Mouse (Mus musculus): ENCODE results near the gene Alox12. TPM values are rescaled to one million over a fixed set of nuclear protein-coding genes. Genes with fewer than 3 reads are reported as not detected.
A peak's percentile ranks its signal among the peaks of the same experiment; 100 is the strongest.

The Alox12 gene
- polyA plus RNA-seq, 1 experiment, result 82.5 TPM

- no peak overlapping the region for H3K4me3 ChIP-seq (replicated peaks; ENCODE audit: control insufficient read depth, low read depth, low read length)
- WGBS, result 85% methylated on average over 6 of the region's 6 CpGs
- TF ChIP-seq CTCF (IDR thresholded peaks at IDR 0.05; ENCODE audit: control insufficient read depth, insufficient read depth, low read length), result no peak
- TF ChIP-seq POLR2A (IDR thresholded peaks at IDR 0.05; ENCODE audit: borderline replicate concordance, control insufficient read depth, low read depth, low read length), result no peak
- no peak overlapping the region for H3K27ac ChIP-seq (ENCODE audit: control insufficient read depth, insufficient read depth, low read depth, low read length, poor library complexity)
- H3K4me1 ChIP-seq (ENCODE audit: control insufficient read depth, insufficient read depth, low read length), result no peaks in the 10 kb centered on the region
These were observed 43.2 kb downstream of the Alox12 start for GRCm38 (mm10) chr11:70211972-70212371.

- Histone ChIP-seq H3K27ac (ENCODE audit: control insufficient read depth, insufficient read depth, low read depth, low read length, poor library complexity) (no peak overlapping the region), H3K4me3 (replicated peaks; ENCODE audit: control insufficient read depth, low read depth, low read length) (no peak overlapping the region), H3K4me1 (ENCODE audit: control insufficient read depth, insufficient read depth, low read length) (no peaks in the 10 kb centered on the region; the same call in 1 of the 2 replicates)
- TF ChIP-seq POLR2A (IDR thresholded peaks at IDR 0.05; ENCODE audit: borderline replicate concordance, control insufficient read depth, low read depth, low read length) (no peak), CTCF (IDR thresholded peaks at IDR 0.05; ENCODE audit: control insufficient read depth, insufficient read depth, low read length) (no peak)
- WGBS, result 84% methylated on average over 2 of the region's 2 CpGs
These were observed 44.5 kb downstream of the Alox12 start for GRCm38 (mm10) chr11:70210681-70211080.

GRCm38 (mm10) chr11:70208778-70209388, 46.3 kb downstream of the Alox12 start:
- H3K4me3 ChIP-seq (replicated peaks; ENCODE audit: control insufficient read depth, low read depth, low read length), result no peak overlapping the region
- H3K4me1 ChIP-seq (ENCODE audit: control insufficient read depth, insufficient read depth, low read length), result no peaks in the 10 kb centered on the region; the same call in 1 of the 2 replicates
- no peak overlapping the region for H3K27ac ChIP-seq (ENCODE audit: control insufficient read depth, insufficient read depth, low read depth, low read length, poor library complexity)
- WGBS, result 61% methylated on average over 5 of the region's 5 CpGs
- TF ChIP-seq CTCF (IDR thresholded peaks at IDR 0.05; ENCODE audit: control insufficient read depth, insufficient read depth, low read length) (no peak), POLR2A (IDR thresholded peaks at IDR 0.05; ENCODE audit: borderline replicate concordance, control insufficient read depth, low read depth, low read length) (no peak)

GRCm38 (mm10) chr11:70207283-70207682, 47.9 kb downstream of the Alox12 start:
- 64% methylated on average over 7 of the region's 7 CpGs for WGBS
- Histone ChIP-seq H3K27ac (ENCODE audit: control insufficient read depth, insufficient read depth, low read depth, low read length, poor library complexity) (no peak overlapping the region), H3K4me1 (ENCODE audit: control insufficient read depth, insufficient read depth, low read length) (no peaks in the 10 kb centered on the region; the same call in 1 of the 2 replicates), H3K4me3 (replicated peaks; ENCODE audit: control insufficient read depth, low read depth, low read length) (no peak overlapping the region)
- no peak for TF ChIP-seq CTCF (IDR thresholded peaks at IDR 0.05; ENCODE audit: control insufficient read depth, insufficient read depth, low read length)
- TF ChIP-seq POLR2A (IDR thresholded peaks at IDR 0.05; ENCODE audit: borderline replicate concordance, control insufficient read depth, low read depth, low read length), result no peak

GRCm38 (mm10) chr11:70206801-70207200, 48.4 kb downstream of the Alox12 start:
- Histone ChIP-seq H3K4me3 (replicated peaks; ENCODE audit: control insufficient read depth, low read depth, low read length) (no peak overlapping the region), H3K27ac (ENCODE audit: control insufficient read depth, insufficient read depth, low read depth, low read length, poor library complexity) (no peak overlapping the region), H3K4me1 (ENCODE audit: control insufficient read depth, insufficient read depth, low read length) (no peaks in the 10 kb centered on the region; the same call in 1 of the 2 replicates)
- no peak for TF ChIP-seq POLR2A (IDR thresholded peaks at IDR 0.05; ENCODE audit: borderline replicate concordance, control insufficient read depth, low read depth, low read length)
- no peak for TF ChIP-seq CTCF (IDR thresholded peaks at IDR 0.05; ENCODE audit: control insufficient read depth, insufficient read depth, low read length)
- 24% methylated on average over 2 of the region's 2 CpGs for WGBS

GRCm38 (mm10) chr11:70201691-70202090, 53.5 kb downstream of the Alox12 start:
- Histone ChIP-seq H3K4me1 (ENCODE audit: control insufficient read depth, insufficient read depth, low read length) (no peaks in the 10 kb centered on the region; the same call in 1 of the 2 replicates), H3K4me3 (replicated peaks; ENCODE audit: control insufficient read depth, low read depth, low read length) (no peak overlapping the region), H3K27ac (ENCODE audit: control insufficient read depth, insufficient read depth, low read depth, low read length, poor library complexity) (no peak overlapping the region)
- peak; percentile 93 for TF ChIP-seq CTCF (IDR thresholded peaks at IDR 0.05; ENCODE audit: control insufficient read depth, insufficient read depth, low read length)
- no peak for TF ChIP-seq POLR2A (IDR thresholded peaks at IDR 0.05; ENCODE audit: borderline replicate concordance, control insufficient read depth, low read depth, low read length)
- WGBS, result 49% methylated on average over 5 of the region's 5 CpGs

GRCm38 (mm10) chr11:70200036-70200608, 55.0 kb downstream of the Alox12 start:
- Histone ChIP-seq H3K4me1 (ENCODE audit: control insufficient read depth, insufficient read depth, low read length) (no peaks in the 10 kb centered on the region), H3K27ac (ENCODE audit: control insufficient read depth, insufficient read depth, low read depth, low read length, poor library complexity) (no peak overlapping the region), H3K4me3 (replicated peaks; ENCODE audit: control insufficient read depth, low read depth, low read length) (no peak overlapping the region)
- TF ChIP-seq POLR2A (IDR thresholded peaks at IDR 0.05; ENCODE audit: borderline replicate concordance, control insufficient read depth, low read depth, low read length), result no peak
- TF ChIP-seq CTCF (IDR thresholded peaks at IDR 0.05; ENCODE audit: control insufficient read depth, insufficient read depth, low read length), result no peak
- WGBS, result 47% methylated on average over 5 of the region's 5 CpGs

- TF ChIP-seq CTCF (IDR thresholded peaks at IDR 0.05; ENCODE audit: control insufficient read depth, insufficient read depth, low read length) (no peak), POLR2A (IDR thresholded peaks at IDR 0.05; ENCODE audit: borderline replicate concordance, control insufficient read depth, low read depth, low read length) (no peak)
- no peak overlapping the region for H3K27ac ChIP-seq (ENCODE audit: control insufficient read depth, insufficient read depth, low read depth, low read length, poor library complexity)
- WGBS, result 77% methylated on average over 8 of the region's 8 CpGs
- H3K4me1 ChIP-seq (ENCODE audit: control insufficient read depth, insufficient read depth, low read length), result no peaks in the 10 kb centered on the region
- H3K4me3 ChIP-seq (replicated peaks; ENCODE audit: control insufficient read depth, low read depth, low read length), result no peak overlapping the region
These were observed 56.0 kb downstream of the Alox12 start for GRCm38 (mm10) chr11:70199107-70199506.
